Comparison of ENCODE assay signal across 7 mouse cellular contexts in genomic region chr11:83785366-83785765, GRCm38 (mm10). TPM values are rescaled to one million over a fixed set of nuclear protein-coding genes. Genes with fewer than 3 reads are reported as not detected.
DNase-seq lines count a peak whose midpoint lies in the region; ATAC-seq lines count a peak whose summit lies in the region.

No protein-coding gene starts in this region.

- DNase-seq in urinary bladder, postnatal 25 days (ENCODE audit: low spot score) = peak; percentile 31
- no peak for DNase-seq in urinary bladder, postnatal 10 days (ENCODE audit: low spot score)
- peak; percentile 47 to 56 for DNase-seq in adrenal gland, postnatal 36 days
- peak; percentile 54 for DNase-seq in left cerebral cortex, postnatal 4 days
- DNase-seq in natural killer cell, adult 2 months (ENCODE audit: low spot score in 2 of 2) = peak; percentile 35 to 55

- no peaks in the 10 kb centered on the region for H3K27me3 ChIP-seq in intestine, embryonic 16.5 days (replicated peaks; ENCODE audit: control insufficient read depth, insufficient read depth, low read length)

- H3K4me3 ChIP-seq in intestine, embryonic 16.5 days (ENCODE audit: low read length) = no peak overlapping the region

- H3K9ac ChIP-seq in intestine, embryonic 16.5 days (ENCODE audit: low read depth, low read length) = no peak overlapping the region

- no peak overlapping the region for H3K4me2 ChIP-seq in intestine, embryonic 16.5 days (ENCODE audit: low read depth, low read length)

- peaks cover 13% of the 10 kb centered on the region for H3K36me3 ChIP-seq in intestine, embryonic 16.5 days (ENCODE audit: control insufficient read depth, insufficient read depth, low read length)

- 7% methylated on average over 2 of the region's 2 CpGs for WGBS in intestine, embryonic 16.5 days

- H3K9me3 ChIP-seq in intestine, embryonic 16.5 days (ENCODE audit: control insufficient read depth, low read length) = no peaks in the 10 kb centered on the region

- no peak overlapping the region for H3K27ac ChIP-seq in intestine, embryonic 16.5 days (ENCODE audit: low read length)

- H3K4me1 ChIP-seq in intestine, embryonic 16.5 days (ENCODE audit: control insufficient read depth, insufficient read depth, low read length) = peaks cover 6% of the 10 kb centered on the region

- peak; percentile 64; the same call in 1 of the 2 replicates for ATAC-seq in erythroid progenitor cell, adult 5-6 weeks (replicated peaks; ENCODE audit: low FRiP score, poor library complexity, severe bottlenecking)
- peak; percentile 32; the same call in 1 of the 2 replicates for ATAC-seq in intestine, embryonic 16.5 days

- intact Hi-C loops in left cerebral cortex, postnatal 4 days (cut with DNase I) = loop anchor here (5.0 kb wide), 1 partner anchor 157 kb away; the partner anchor contains the start of gene Ddx52

RNA-seq across cellular contexts. Expression of gene Heatr6, which starts 31.9 kb away (rescaled TPM):
- total RNA-seq in adrenal gland, postnatal 36 days (2021) = 10 to 100 TPM; 11.3 to 14.6 TPM
- 2.9 and 4.7 TPM in 2 replicates for total RNA-seq in erythroid progenitor cell, adult 5-6 weeks (2015; ENCODE audit: low replicate concordance)
- total RNA-seq in erythroid progenitor cell, adult 5-6 weeks (2017; ENCODE audit: low replicate concordance) = 1.5 and 3.3 TPM in 2 replicates
- 16.3 and 18.1 TPM in 2 replicates for polyA plus RNA-seq in intestine, embryonic 16.5 days (2015; fragmentation: Nextera tagmentation; extraction: Ambion mirVana)
- 10 to 100 TPM; 27.3 to 28.3 TPM for total RNA-seq in left cerebral cortex, postnatal 4 days (2021)

RNA-seq across cellular contexts. Expression of gene Wfdc21, which starts 38.6 kb away (rescaled TPM):
- 1 to 10 TPM in 1 of 2 experiments, not detected in 1; 1.1 TPM for total RNA-seq in adrenal gland, postnatal 36 days (2021)
- 132 and 167 TPM in 2 replicates for total RNA-seq in erythroid progenitor cell, adult 5-6 weeks (2015; ENCODE audit: low replicate concordance)
- 99.0 and 117 TPM in 2 replicates for total RNA-seq in erythroid progenitor cell, adult 5-6 weeks (2017; ENCODE audit: low replicate concordance)
- polyA plus RNA-seq in intestine, embryonic 16.5 days (2015; fragmentation: Nextera tagmentation; extraction: Ambion mirVana) = 0.37 and 0.60 TPM in 2 replicates
- not detected for total RNA-seq in left cerebral cortex, postnatal 4 days (2021)

Comparison
In these comparisons a context has a peak if more than half of its experiments do, and no peak if none do; other contexts are left out.
1. RNA of gene Wfdc21, which starts 38.6 kb away (total RNA-seq): 99.0 to 167 TPM in erythroid progenitor cell, adult 5-6 weeks; 1.1 TPM in adrenal gland, postnatal 36 days and not detected in left cerebral cortex, postnatal 4 days; every median in the first group is over 10 times any median in the second.